Comparison of ENCODE assay signal across 22 mouse cellular contexts in genomic region chr19:23107335-23107734, GRCm38 (mm10). TPM values are rescaled to one million over a fixed set of nuclear protein-coding genes. Genes with fewer than 3 reads are reported as not detected.
A peak's percentile ranks its signal among the peaks of the same experiment; 100 is the strongest.
DNase-seq lines count a peak whose midpoint lies in the region; TF ChIP-seq lines count a peak whose summit lies in the region.
"Had no signal": no experiment of that assay in that cellular context is flagged by ENCODE, and none has a peak within 500 bp of the region (broad histone marks: within the 10 kb centered on the region; RNA-seq: fewer than 3 reads in every experiment).

No protein-coding gene starts in this region.

- no peak for TF ChIP-seq POLR2A in olfactory bulb, adult 2 months (IDR thresholded peaks at IDR 0.05; ENCODE audit: insufficient read depth, low read depth, low read length)

- H3K27ac ChIP-seq in left cerebral cortex, adult 2 months: peak overlapping the region; percentile 50
- peak overlapping the region; percentile 52 for H3K27ac ChIP-seq in olfactory bulb, adult 2 months (ENCODE audit: insufficient read depth, low read depth, low read length)
- H3K27ac ChIP-seq: embryonic facial prominence, embryonic 13.5 days; forebrain, embryonic 13.5 days; heart, embryonic 10.5 days; kidney, embryonic 15.5 days had no signal

- intact Hi-C loops in left cerebral cortex, adult 2 months (cut with DNase I): no loop called here
- intact Hi-C loops in left cerebral cortex, postnatal 36 days (cut with DNase I): no loop called here

- no peak overlapping the region for H3K4me3 ChIP-seq in left cerebral cortex, adult 2 months
- H3K4me3 ChIP-seq in olfactory bulb, adult 2 months (ENCODE audit: insufficient read depth, low read depth, low read length): no peak overlapping the region
- H3K4me3 ChIP-seq: embryonic facial prominence, embryonic 13.5 days; forebrain, embryonic 13.5 days; heart, embryonic 10.5 days; kidney, embryonic 15.5 days had no signal

- 17% methylated on average over 2 of the region's 2 CpGs for WGBS in olfactory bulb, adult 2 months

- DNase-seq in frontal cortex, postnatal 10 days (ENCODE audit: low spot score in 2 of 2): peak; percentile 18 to 33
- DNase-seq in frontal cortex, postnatal 14 days (ENCODE audit: low spot score in 2 of 2): no peak
- no peak for DNase-seq in left cerebral cortex, adult 2 months (ENCODE audit: extremely low spot score in 1 of 2, low spot score in 2 of 2)
- no peak for DNase-seq in left cerebral cortex, postnatal 36 days (ENCODE audit: low spot score in 2 of 2)
- DNase-seq in retina, postnatal 1 day: peak; percentile 24
- no peak for DNase-seq in retina, embryonic 14.5 days (ENCODE audit: low spot score)
- DNase-seq in adrenal gland, adult 18-20 months (ENCODE audit: low spot score in 2 of 2): no peak
- DNase-seq: adrenal gland, adult 2 months; B cell, adult 2 months; cerebellum, adult 2 months; cerebellum, postnatal 25 days; kidney, adult 11 months; kidney, postnatal 36 days; lung, postnatal 4 days; spleen, adult 18-20 months; thymus, postnatal 14 days had no signal

- no peak for TF ChIP-seq CTCF in left cerebral cortex, adult 2 months (IDR thresholded peaks at IDR 0.05)
- TF ChIP-seq CTCF in olfactory bulb, adult 2 months (IDR thresholded peaks at IDR 0.05; ENCODE audit: insufficient read depth, low read depth, low read length): no peak

- H3K4me1 ChIP-seq in olfactory bulb, adult 2 months (ENCODE audit: control insufficient read depth, insufficient read depth, low read length): peaks cover 4% of the 10 kb centered on the region
- H3K4me1 ChIP-seq: embryonic facial prominence, embryonic 13.5 days; forebrain, embryonic 13.5 days; heart, embryonic 10.5 days; kidney, embryonic 15.5 days had no signal

RNA-seq across cellular contexts. Expression of gene Klf9, which starts 33.7 kb away (rescaled TPM):
- 100 to 1,000 TPM; 200 to 205 TPM for total RNA-seq in left cerebral cortex, adult 2 months (2021)
- 100 to 1,000 TPM; 205 to 209 TPM for total RNA-seq in left cerebral cortex, postnatal 36 days (2021)
- 102 and 132 TPM in 2 replicates for polyA plus RNA-seq in olfactory bulb, adult 2 months (2012; ENCODE audit: insufficient read depth, insufficient read length, low replicate concordance, missing spikeins)
- 10 to 100 TPM; 63.4 to 82.4 TPM for total RNA-seq in adrenal gland, adult 18-20 months (2021)
- total RNA-seq: CH12.LX had no signal

Comparison
In these comparisons a context has a peak if more than half of its experiments do, and no peak if none do; other contexts are left out.
1. DNase-seq: peak in frontal cortex, postnatal 10 days (2 of 2) and retina, postnatal 1 day (single experiment); none in frontal cortex, postnatal 14 days (0 of 2), left cerebral cortex, adult 2 months (0 of 2), left cerebral cortex, postnatal 36 days (0 of 2), retina, embryonic 14.5 days (single experiment) and adrenal gland, adult 18-20 months (0 of 2).